In genomic region chr17:26776211-26776610, GRCm38 (mm10) we compare ENCODE assay signal across 1 mouse cellular context.
TF ChIP-seq lines count a peak whose summit lies in the region.

No protein-coding gene starts in this region.

TF ChIP-seq in MEL, 35 proteins besides CTCF, POLR2A, EP300 and RAD21 (continued from another document):
- peak; percentile 29 for TF ChIP-seq NELFE (IDR thresholded peaks at IDR 0.05; ENCODE audit: low read depth, low read length)
- TF ChIP-seq GABPA (IDR thresholded peaks at IDR 0.05; ENCODE audit: low read depth, low read length) = no peak
- TF ChIP-seq ZNF384 (IDR thresholded peaks at IDR 0.05; ENCODE audit: low read depth, low read length) = 0 out of 2 replicates have a peak, but pooled peaks have one; percentile 14
- TF ChIP-seq GATA1 (IDR thresholded peaks at IDR 0.05; ENCODE audit: low read depth, low read length) = peak; percentile 67
- peak; percentile 54; the same call in 1 of the 2 replicates for TF ChIP-seq MAZ (IDR thresholded peaks at IDR 0.05; ENCODE audit: low read depth, low read length)
- no peak for TF ChIP-seq POLR2AphosphoS2 (IDR thresholded peaks at IDR 0.05; ENCODE audit: low read length)
- TF ChIP-seq TBP (IDR thresholded peaks at IDR 0.05; ENCODE audit: low read depth, low read length) = 0 out of 2 replicates have a peak, but pooled peaks have one; percentile 27
- TF ChIP-seq MEF2A (IDR thresholded peaks at IDR 0.05; ENCODE audit: extremely low read depth, insufficient replicate concordance, low read depth, low read length, poor library complexity, severe bottlenecking) = no peak
